Mouse (Mus musculus): ENCODE measurements around the gene Ppp2r2c.

The Ppp2r2c gene

GRCm38 (mm10) chr5:36898415-36899109 lies 30.2 kb downstream of the Ppp2r2c start:
- Histone ChIP-seq H3K36me3 (ENCODE audit: control insufficient read depth, insufficient read depth, low read length, poor library complexity, severe bottlenecking) (no peaks in the 10 kb centered on the region), H3K27me3 (ENCODE audit: control insufficient read depth, insufficient read depth, low read length, poor library complexity, severe bottlenecking) (no peaks in the 10 kb centered on the region)
- DNase-seq (ENCODE audit: low read depth, low spot score), result no peak

GRCm38 (mm10) chr5:36899392-36899791 lies 31.1 kb downstream of the Ppp2r2c start:
- Histone ChIP-seq H3K27me3 (ENCODE audit: control insufficient read depth, insufficient read depth, low read length, poor library complexity, severe bottlenecking) (no peaks in the 10 kb centered on the region), H3K36me3 (ENCODE audit: control insufficient read depth, insufficient read depth, low read length, poor library complexity, severe bottlenecking) (no peaks in the 10 kb centered on the region)
- no peak for DNase-seq (ENCODE audit: low read depth, low spot score)

- H3K36me3 ChIP-seq (ENCODE audit: control insufficient read depth, insufficient read depth, low read length, poor library complexity, severe bottlenecking), result no peaks in the 10 kb centered on the region
- H3K27me3 ChIP-seq (ENCODE audit: control insufficient read depth, insufficient read depth, low read length, poor library complexity, severe bottlenecking), result no peaks in the 10 kb centered on the region
- no peak for DNase-seq (ENCODE audit: low read depth, low spot score)
These were observed 31.9 kb downstream of the Ppp2r2c start for GRCm38 (mm10) chr5:36900189-36900619.

- DNase-seq (ENCODE audit: low read depth, low spot score), result no peak
- no peaks in the 10 kb centered on the region for H3K27me3 ChIP-seq (ENCODE audit: control insufficient read depth, insufficient read depth, low read length, poor library complexity, severe bottlenecking)
- H3K36me3 ChIP-seq (ENCODE audit: control insufficient read depth, insufficient read depth, low read length, poor library complexity, severe bottlenecking), result no peaks in the 10 kb centered on the region
These were observed 34.5 kb downstream of the Ppp2r2c start for GRCm38 (mm10) chr5:36902807-36903206.

- Histone ChIP-seq H3K27me3 (ENCODE audit: control insufficient read depth, insufficient read depth, low read length, poor library complexity, severe bottlenecking) (no peaks in the 10 kb centered on the region), H3K36me3 (ENCODE audit: control insufficient read depth, insufficient read depth, low read length, poor library complexity, severe bottlenecking) (no peaks in the 10 kb centered on the region)
- no peak for DNase-seq (ENCODE audit: low read depth, low spot score)
These were observed 35.8 kb downstream of the Ppp2r2c start for GRCm38 (mm10) chr5:36904131-36904530.

- Histone ChIP-seq H3K27me3 (ENCODE audit: control insufficient read depth, insufficient read depth, low read length, poor library complexity, severe bottlenecking) (no peaks in the 10 kb centered on the region), H3K36me3 (ENCODE audit: control insufficient read depth, insufficient read depth, low read length, poor library complexity, severe bottlenecking) (no peaks in the 10 kb centered on the region)
- DNase-seq (ENCODE audit: low read depth, low spot score), result no peak
These were observed 36.4 kb downstream of the Ppp2r2c start for GRCm38 (mm10) chr5:36904703-36905102.

GRCm38 (mm10) chr5:36905216-36905615 lies 36.9 kb downstream of the Ppp2r2c start:
- no peaks in the 10 kb centered on the region for H3K27me3 ChIP-seq (ENCODE audit: control insufficient read depth, insufficient read depth, low read length, poor library complexity, severe bottlenecking)
- H3K36me3 ChIP-seq (ENCODE audit: control insufficient read depth, insufficient read depth, low read length, poor library complexity, severe bottlenecking), result no peaks in the 10 kb centered on the region
- DNase-seq (ENCODE audit: low read depth, low spot score), result no peak

GRCm38 (mm10) chr5:36907695-36908094 lies 39.4 kb downstream of the Ppp2r2c start:
- no peak for DNase-seq (ENCODE audit: low read depth, low spot score)
- H3K36me3 ChIP-seq (ENCODE audit: control insufficient read depth, insufficient read depth, low read length, poor library complexity, severe bottlenecking), result no peaks in the 10 kb centered on the region
- no peaks in the 10 kb centered on the region for H3K27me3 ChIP-seq (ENCODE audit: control insufficient read depth, insufficient read depth, low read length, poor library complexity, severe bottlenecking)

- H3K36me3 ChIP-seq (ENCODE audit: control insufficient read depth, insufficient read depth, low read length, poor library complexity, severe bottlenecking), result no peaks in the 10 kb centered on the region
- DNase-seq (ENCODE audit: low read depth, low spot score), result no peak
- no peaks in the 10 kb centered on the region for H3K27me3 ChIP-seq (ENCODE audit: control insufficient read depth, insufficient read depth, low read length, poor library complexity, severe bottlenecking)
These were observed 41.2 kb downstream of the Ppp2r2c start for GRCm38 (mm10) chr5:36909545-36909944.

- H3K27me3 ChIP-seq (ENCODE audit: control insufficient read depth, insufficient read depth, low read length, poor library complexity, severe bottlenecking), result no peaks in the 10 kb centered on the region
- no peak for DNase-seq (ENCODE audit: low read depth, low spot score)
- H3K36me3 ChIP-seq (ENCODE audit: control insufficient read depth, insufficient read depth, low read length, poor library complexity, severe bottlenecking), result no peaks in the 10 kb centered on the region
These were observed 42.7 kb downstream of the Ppp2r2c start for GRCm38 (mm10) chr5:36910980-36911379.

GRCm38 (mm10) chr5:36911759-36912352 lies 43.5 kb downstream of the Ppp2r2c start:
- no peak for DNase-seq (ENCODE audit: low read depth, low spot score)
- Histone ChIP-seq H3K27me3 (ENCODE audit: control insufficient read depth, insufficient read depth, low read length, poor library complexity, severe bottlenecking) (no peaks in the 10 kb centered on the region), H3K36me3 (ENCODE audit: control insufficient read depth, insufficient read depth, low read length, poor library complexity, severe bottlenecking) (no peaks in the 10 kb centered on the region)

- H3K27me3 ChIP-seq (ENCODE audit: control insufficient read depth, insufficient read depth, low read length, poor library complexity, severe bottlenecking), result no peaks in the 10 kb centered on the region
- DNase-seq (ENCODE audit: low read depth, low spot score), result no peak
- no peaks in the 10 kb centered on the region for H3K36me3 ChIP-seq (ENCODE audit: control insufficient read depth, insufficient read depth, low read length, poor library complexity, severe bottlenecking)
These were observed 44.4 kb downstream of the Ppp2r2c start for GRCm38 (mm10) chr5:36912602-36913310.

- DNase-seq (ENCODE audit: low read depth, low spot score), result no peak
- Histone ChIP-seq H3K36me3 (ENCODE audit: control insufficient read depth, insufficient read depth, low read length, poor library complexity, severe bottlenecking) (no peaks in the 10 kb centered on the region), H3K27me3 (ENCODE audit: control insufficient read depth, insufficient read depth, low read length, poor library complexity, severe bottlenecking) (no peaks in the 10 kb centered on the region)
These were observed 46.9 kb downstream of the Ppp2r2c start for GRCm38 (mm10) chr5:36915256-36915655.

GRCm38 (mm10) chr5:36916581-36916980 lies 48.3 kb downstream of the Ppp2r2c start:
- Histone ChIP-seq H3K36me3 (ENCODE audit: control insufficient read depth, insufficient read depth, low read length, poor library complexity, severe bottlenecking) (no peaks in the 10 kb centered on the region), H3K27me3 (ENCODE audit: control insufficient read depth, insufficient read depth, low read length, poor library complexity, severe bottlenecking) (no peaks in the 10 kb centered on the region)
- no peak for DNase-seq (ENCODE audit: low read depth, low spot score)

GRCm38 (mm10) chr5:36917245-36917644 lies 48.9 kb downstream of the Ppp2r2c start:
- DNase-seq (ENCODE audit: low read depth, low spot score), result no peak
- Histone ChIP-seq H3K27me3 (ENCODE audit: control insufficient read depth, insufficient read depth, low read length, poor library complexity, severe bottlenecking) (no peaks in the 10 kb centered on the region), H3K36me3 (ENCODE audit: control insufficient read depth, insufficient read depth, low read length, poor library complexity, severe bottlenecking) (no peaks in the 10 kb centered on the region)

All from splenic B cell, adult 2 months (primary cell).